Mouse (Mus musculus) heart, embryonic 11.5 days (tissue): ENCODE measurements around the gene Rplp0. TPM values are rescaled to one million over a fixed set of nuclear protein-coding genes. Genes with fewer than 3 reads are reported as not detected.
A peak's percentile ranks its signal among the peaks of the same experiment; 100 is the strongest.

Experiments
- ATAC-seq: fragments of 200-750 bp; cut with Nextera tagmentation; replicated peaks from 2 replicates; pipeline ENCODE4 v1.8.0; 2017; ENCODE audit warnings: moderate library complexity; ENCODE audit not compliant: insufficient number of reproducible peaks, low FRiP score, low TSS enrichment
- H3K27ac ChIP-seq: fragments of 300-500 bp; sonication (generic); 2 replicates; pipeline ENCODE4 v1.5.1; 2014; ENCODE audit warnings: mild to moderate bottlenecking, low read depth, low read length
- H3K27me3 ChIP-seq: fragments of 300-500 bp; sonication (generic); 2 replicates; pipeline ENCODE4 v1.6.1; 2014; ENCODE audit warnings: mild to moderate bottlenecking, low read length, mixed read lengths; ENCODE audit not compliant: control insufficient read depth, insufficient read depth
- H3K36me3 ChIP-seq: fragments of 300-500 bp; sonication (generic); 2 replicates; pipeline ENCODE4 v1.6.1; 2014; ENCODE audit warnings: mild to moderate bottlenecking, low read length, moderate library complexity, mixed read lengths; ENCODE audit not compliant: control insufficient read depth, insufficient read depth
- H3K4me1 ChIP-seq: fragments of 300-500 bp; sonication (generic); 2 replicates; pipeline ENCODE4 v1.6.1; 2014; ENCODE audit warnings: low read length; ENCODE audit not compliant: control insufficient read depth, insufficient read depth
- H3K4me2 ChIP-seq: fragments of 300-500 bp; sonication (generic); 2 replicates; pipeline ENCODE4 v1.6.1; 2014; ENCODE audit warnings: mild to moderate bottlenecking, moderate library complexity
- H3K4me3 ChIP-seq: fragments of 300-500 bp; sonication (generic); 2 replicates; pipeline ENCODE4 v1.5.1; 2014; ENCODE audit warnings: low read depth, low read length
- H3K9ac ChIP-seq: fragments of 300-500 bp; sonication (generic); 2 replicates; pipeline ENCODE4 v1.6.1; 2014; ENCODE audit warnings: mild to moderate bottlenecking, low read depth, low read length, moderate library complexity
- H3K9me3 ChIP-seq: fragments of 300-500 bp; sonication (generic); replicated peaks from 2 replicates; pipeline ENCODE4 v1.6.1; 2016; ENCODE audit warnings: low read length; ENCODE audit not compliant: control insufficient read depth
- WGBS: fragments of 180-500 bp; shearing (Covaris S2); extraction: QIAGEN DNeasy Blood & Tissue Kit; methylation state at CpG from one replicate; pipeline ENCODE4 v1.1.7; 2014; ENCODE audit not compliant: insufficient replicate concordance; 5-methylcytosine and 5-hydroxymethylcytosine counted together
- polyA plus RNA-seq: library from polyadenylated mRNA; unstranded; fragments of >200 nt; fragmentation: Nextera tagmentation; extraction: Ambion mirVana; gene quantifications from 2 replicates; pipeline ENCODE4 v1.2.1, GENCODE M21; 2014

The Rplp0 gene
- polyA plus RNA-seq, 1 experiment from 2014 or later: 1,275 TPM

- no peaks in the 10 kb centered on the region for H3K27me3 ChIP-seq
- no peak overlapping the region for H3K4me3 ChIP-seq
- H3K4me1 ChIP-seq: peaks cover 39% of the 10 kb centered on the region
- H3K4me2 ChIP-seq: peak overlapping the region; percentile 38
- H3K27ac ChIP-seq: peak overlapping the region; percentile 51
- WGBS: 59% methylated on average over 17 of the region's 17 CpGs
- H3K9me3 ChIP-seq: no peaks in the 10 kb centered on the region
- peak; percentile 65 for ATAC-seq
- peaks cover 12% of the 10 kb centered on the region for H3K36me3 ChIP-seq
- H3K9ac ChIP-seq: no peak overlapping the region; the same call in none of the 2 replicates
These were observed 15.6 kb upstream of the Rplp0 start for GRCm38 (mm10) chr5:115543509-115544253.

- H3K4me2 ChIP-seq: no peak overlapping the region
- peaks cover 39% of the 10 kb centered on the region for H3K4me1 ChIP-seq
- H3K27me3 ChIP-seq: no peaks in the 10 kb centered on the region
- H3K9ac ChIP-seq: no peak overlapping the region
- H3K4me3 ChIP-seq: no peak overlapping the region
- H3K9me3 ChIP-seq: no peaks in the 10 kb centered on the region
- H3K36me3 ChIP-seq: peaks cover 16% of the 10 kb centered on the region
- no peak overlapping the region for H3K27ac ChIP-seq
- 59% methylated on average over 18 of the region's 18 CpGs for WGBS
- ATAC-seq: no peak
These were observed 14.5 kb upstream of the Rplp0 start for GRCm38 (mm10) chr5:115544655-115545185.

- H3K36me3 ChIP-seq: peaks cover 16% of the 10 kb centered on the region
- no peak overlapping the region for H3K4me2 ChIP-seq
- H3K4me3 ChIP-seq: no peak overlapping the region
- no peak overlapping the region for H3K9ac ChIP-seq
- WGBS: 84% methylated on average over 14 of the region's 14 CpGs
- peaks cover 41% of the 10 kb centered on the region for H3K4me1 ChIP-seq
- ATAC-seq: no peak
- H3K27ac ChIP-seq: no peak overlapping the region; the same call in 1 of the 2 replicates
- H3K9me3 ChIP-seq: no peaks in the 10 kb centered on the region
- H3K27me3 ChIP-seq: no peaks in the 10 kb centered on the region
These were observed 13.6 kb upstream of the Rplp0 start for GRCm38 (mm10) chr5:115545636-115546035.

GRCm38 (mm10) chr5:115546536-115546935 is 12.7 kb upstream of the Rplp0 start:
- ATAC-seq: no peak
- Histone ChIP-seq H3K4me2 (no peak overlapping the region), H3K9ac (no peak overlapping the region), H3K9me3 (no peaks in the 10 kb centered on the region), H3K4me3 (no peak overlapping the region), H3K36me3 (peaks cover 16% of the 10 kb centered on the region), H3K4me1 (peaks cover 41% of the 10 kb centered on the region), H3K27me3 (no peaks in the 10 kb centered on the region), H3K27ac (no peak overlapping the region)
- 73% methylated on average over 11 of the region's 11 CpGs for WGBS

GRCm38 (mm10) chr5:115547014-115547413 is 12.3 kb upstream of the Rplp0 start:
- H3K9ac ChIP-seq: 0 out of 2 replicates have a peak overlapping the region, but pooled peaks have one; percentile 4
- peaks cover 19% of the 10 kb centered on the region for H3K36me3 ChIP-seq
- no peak overlapping the region for H3K4me2 ChIP-seq
- H3K27me3 ChIP-seq: no peaks in the 10 kb centered on the region
- peak overlapping the region; percentile 3; the same call in 1 of the 2 replicates for H3K27ac ChIP-seq
- H3K9me3 ChIP-seq: no peaks in the 10 kb centered on the region
- H3K4me1 ChIP-seq: peaks cover 41% of the 10 kb centered on the region
- no peak overlapping the region for H3K4me3 ChIP-seq
- no peak for ATAC-seq
- WGBS: 40% methylated on average over 6 of the region's 6 CpGs

- H3K4me1 ChIP-seq: peaks cover 40% of the 10 kb centered on the region
- H3K9ac ChIP-seq: 0 out of 2 replicates have a peak overlapping the region, but pooled peaks have one; percentile 4
- WGBS: 76% methylated on average over 7 of the region's 7 CpGs
- H3K4me2 ChIP-seq: no peak overlapping the region
- no peaks in the 10 kb centered on the region for H3K9me3 ChIP-seq
- peaks cover 20% of the 10 kb centered on the region for H3K36me3 ChIP-seq
- no peak for ATAC-seq
- H3K27me3 ChIP-seq: no peaks in the 10 kb centered on the region
- no peak overlapping the region for H3K4me3 ChIP-seq
- peak overlapping the region; percentile 3; the same call in 1 of the 2 replicates for H3K27ac ChIP-seq
These were observed 11.8 kb upstream of the Rplp0 start for GRCm38 (mm10) chr5:115547421-115547820.

GRCm38 (mm10) chr5:115548501-115549285 is 10.6 kb upstream of the Rplp0 start:
- H3K36me3 ChIP-seq: peaks cover 28% of the 10 kb centered on the region

GRCm38 (mm10) chr5:115550482-115551005 is 8.7 kb upstream of the Rplp0 start:
- Histone ChIP-seq H3K4me3 (no peak overlapping the region), H3K9me3 (no peaks in the 10 kb centered on the region), H3K9ac (no peak overlapping the region), H3K36me3 (peaks cover 32% of the 10 kb centered on the region), H3K27me3 (no peaks in the 10 kb centered on the region), H3K4me1 (peaks cover 12% of the 10 kb centered on the region), H3K27ac (no peak overlapping the region), H3K4me2 (no peak overlapping the region)
- WGBS: 73% methylated on average over 11 of the region's 11 CpGs
- ATAC-seq: no peak; the same call in 1 of the 2 replicates

More at GRCm38 (mm10) chr5:115548501-115549285, 10.6 kb upstream of the Rplp0 start:
- Histone ChIP-seq H3K27me3 (no peaks in the 10 kb centered on the region), H3K27ac (no peak overlapping the region), H3K4me2 (no peak overlapping the region), H3K4me1 (peaks cover 27% of the 10 kb centered on the region), H3K4me3 (no peak overlapping the region), H3K9me3 (no peaks in the 10 kb centered on the region), H3K9ac (no peak overlapping the region)
- no peak for ATAC-seq
- WGBS: 86% methylated on average over 18 of the region's 18 CpGs
